In the genomic region with DNA sequence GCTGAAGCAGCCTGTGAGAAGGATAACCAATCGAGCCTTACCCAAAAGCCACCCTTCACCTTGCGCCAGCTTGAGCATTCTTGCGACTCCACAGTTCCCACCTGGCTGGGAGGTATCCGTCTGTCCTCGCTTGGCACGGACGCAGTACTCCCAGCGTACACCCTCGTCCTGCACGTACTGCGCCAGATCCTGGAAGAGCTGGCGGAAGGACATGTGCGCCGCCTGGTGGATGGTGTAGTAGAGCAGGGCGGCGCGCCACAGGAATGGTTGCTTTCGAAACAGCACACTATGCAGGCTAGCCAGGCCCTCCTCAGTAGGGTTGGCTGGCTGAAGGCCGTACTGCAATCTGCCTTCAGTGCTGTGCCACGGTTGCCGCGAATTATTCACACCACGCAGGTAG, we compare ENCODE assay signal across 8 mouse cellular contexts. TPM values are rescaled to one million over a fixed set of nuclear protein-coding genes. Genes with fewer than 3 reads are reported as not detected.
DNase-seq lines count a peak whose midpoint lies in the region; ATAC-seq and TF ChIP-seq lines count a peak whose summit lies in the region.

No protein-coding gene starts in this region.

- H3K27ac ChIP-seq in gastrocnemius, adult 2 months = no peak overlapping the region
- H3K27ac ChIP-seq in limb, embryonic 11.5 days (replicated peaks; ENCODE audit: low read depth, low read length) = no peak overlapping the region

- H3K9ac ChIP-seq in limb, embryonic 11.5 days (ENCODE audit: low read length) = no peak overlapping the region

- peaks cover 21% of the 10 kb centered on the region for H3K27me3 ChIP-seq in limb, embryonic 11.5 days (ENCODE audit: control insufficient read depth, insufficient read depth, low read length)

- H3K4me1 ChIP-seq in limb, embryonic 11.5 days (ENCODE audit: control insufficient read depth, insufficient read depth, low read length) = peaks cover 6% of the 10 kb centered on the region; the same call in 1 of the 2 replicates

- 0 out of 2 replicates have a peak, but pooled peaks have one; percentile 18 for ATAC-seq in limb, embryonic 11.5 days (ENCODE audit: insufficient number of reproducible peaks, low FRiP score, low TSS enrichment, low read depth)
- peak; percentile 64 for ATAC-seq in monocyte, adult 5-6 weeks (replicated peaks; ENCODE audit: insufficient number of reproducible peaks, low FRiP score, low TSS enrichment, poor library complexity, severe bottlenecking)

- peak; percentile 76 for TF ChIP-seq CTCF in gastrocnemius, adult 2 months (IDR thresholded peaks at IDR 0.05)

- 15% methylated on average over 23 of the region's 23 CpGs for WGBS in limb, embryonic 11.5 days

- intact Hi-C loops in gastrocnemius, adult 2 months (cut with DNase I) = no loop called here

- DNase-seq in gastrocnemius, adult 2 months = peak; percentile 84
- no peak for DNase-seq in gastrocnemius, postnatal 4 days (ENCODE audit: low spot score in 2 of 2)
- peak; percentile 53 to 59 for DNase-seq in B cell, adult 2 months
- peak; percentile 73 for DNase-seq in brain, adult 2 months (ENCODE audit: low read depth, low spot score)
- DNase-seq in gastrocnemius, postnatal 10 days = peak; percentile 64
- peak; percentile 68 for DNase-seq in limb, embryonic 11.5 days (ENCODE audit: low spot score)
- no peak for DNase-seq in layer of hippocampus, adult 9-10 months (ENCODE audit: low spot score)

- peak overlapping the region; percentile 54 for H3K4me3 ChIP-seq in gastrocnemius, adult 2 months
- no peak overlapping the region for H3K4me3 ChIP-seq in limb, embryonic 11.5 days (ENCODE audit: low read depth, low read length)

- H3K9me3 ChIP-seq in limb, embryonic 11.5 days (ENCODE audit: control insufficient read depth, low read length) = no peaks in the 10 kb centered on the region

- H3K36me3 ChIP-seq in limb, embryonic 11.5 days (ENCODE audit: control insufficient read depth, insufficient read depth, low read length) = no peaks in the 10 kb centered on the region; the same call in 1 of the 2 replicates

- H3K4me2 ChIP-seq in limb, embryonic 11.5 days (ENCODE audit: low read depth, severe bottlenecking) = no peak overlapping the region

RNA-seq across cellular contexts. Expression of a gene that starts 6.6 kb away (rescaled TPM):
- under 1 TPM; 0.33 to 0.98 TPM for total RNA-seq in gastrocnemius, adult 2 months (2021)
- total RNA-seq in gastrocnemius, postnatal 4 days (2021) = 1 to 10 TPM; 3.8 to 6.3 TPM
- total RNA-seq in gastrocnemius, postnatal 10 days (2021) = 1 to 10 TPM; 2.3 to 3.1 TPM
- polyA plus RNA-seq in limb, embryonic 11.5 days (2014; fragmentation: Nextera tagmentation; extraction: Ambion mirVana) = 17.5 and 17.9 TPM in 2 replicates
- 0.64 to 1.3 TPM in 2 of 3 replicates, not detected in the other for total RNA-seq in monocyte, adult 5-6 weeks (2017)

RNA-seq across cellular contexts. Expression of a gene that starts 7.1 kb away (rescaled TPM):
- 10 to 100 TPM; 27.9 to 32.4 TPM for total RNA-seq in gastrocnemius, adult 2 months (2021)
- 10 to 100 TPM; 26.5 to 27.1 TPM for total RNA-seq in gastrocnemius, postnatal 4 days (2021)
- total RNA-seq in gastrocnemius, postnatal 10 days (2021) = 10 to 100 TPM; 22.3 to 22.8 TPM
- 1.0 and 1.2 TPM in 2 replicates for polyA plus RNA-seq in limb, embryonic 11.5 days (2014; fragmentation: Nextera tagmentation; extraction: Ambion mirVana)
- total RNA-seq in monocyte, adult 5-6 weeks (2017) = not detected in 3 replicates

RNA-seq across cellular contexts. Expression of a gene that starts 12.8 kb away (rescaled TPM):
- 1 to 10 TPM in 1 of 2 experiments, under 1 TPM in 1; 0.84 to 2.3 TPM for total RNA-seq in gastrocnemius, adult 2 months (2021)
- total RNA-seq in gastrocnemius, postnatal 4 days (2021) = 1 to 10 TPM; 8.1 to 8.7 TPM
- total RNA-seq in gastrocnemius, postnatal 10 days (2021) = 1 to 10 TPM; 3.9 to 9.1 TPM
- polyA plus RNA-seq in limb, embryonic 11.5 days (2014; fragmentation: Nextera tagmentation; extraction: Ambion mirVana) = 6.6 and 8.6 TPM in 2 replicates
- total RNA-seq in monocyte, adult 5-6 weeks (2017) = 0.43 to 0.49 TPM in 2 of 3 replicates, not detected in the other

RNA-seq across cellular contexts. Expression of a gene that starts 13.5 kb away (rescaled TPM):
- 1 to 10 TPM; 6.1 to 8.4 TPM for total RNA-seq in gastrocnemius, adult 2 months (2021)
- total RNA-seq in gastrocnemius, postnatal 4 days (2021) = under 1 TPM; 0.21 to 0.29 TPM
- total RNA-seq in gastrocnemius, postnatal 10 days (2021) = under 1 TPM; 0.42 to 0.70 TPM
- not detected in 2 replicates for polyA plus RNA-seq in limb, embryonic 11.5 days (2014; fragmentation: Nextera tagmentation; extraction: Ambion mirVana)
- total RNA-seq in monocyte, adult 5-6 weeks (2017) = 0.96 to 2.5 TPM in 2 of 3 replicates, not detected in the other

RNA-seq across cellular contexts. Expression of a gene that starts 14.4 kb away (rescaled TPM):
- total RNA-seq in gastrocnemius, adult 2 months (2021) = 10 to 100 TPM; 26.8 to 29.7 TPM
- 10 to 100 TPM; 27.4 to 31.1 TPM for total RNA-seq in gastrocnemius, postnatal 4 days (2021)
- 10 to 100 TPM; 18.7 to 22.3 TPM for total RNA-seq in gastrocnemius, postnatal 10 days (2021)
- polyA plus RNA-seq in limb, embryonic 11.5 days (2014; fragmentation: Nextera tagmentation; extraction: Ambion mirVana) = 132 and 136 TPM in 2 replicates
- total RNA-seq in monocyte, adult 5-6 weeks (2017) = 19.7 to 52.7 TPM (median 21.0 TPM) in 3 replicates

Comparison
In these comparisons a context has a peak if more than half of its experiments do, and no peak if none do; other contexts are left out.
1. DNase-seq: peak in gastrocnemius, adult 2 months (single experiment), B cell, adult 2 months (2 of 2), brain, adult 2 months (single experiment), gastrocnemius, postnatal 10 days (single experiment) and limb, embryonic 11.5 days (single experiment); none in gastrocnemius, postnatal 4 days (0 of 2) and layer of hippocampus, adult 9-10 months (single experiment).
2. RNA of a gene that starts 7.1 kb away (total RNA-seq): 27.9 to 32.4 TPM in gastrocnemius, adult 2 months, 26.5 to 27.1 TPM in gastrocnemius, postnatal 4 days and 22.3 to 22.8 TPM in gastrocnemius, postnatal 10 days; not detected in monocyte, adult 5-6 weeks; every median in the first group is over 10 times any median in the second.